ENCODE assay signal across 16 mouse cellular contexts in genomic region chr11:87720839-87721238, GRCm38 (mm10). TPM values are rescaled to one million over a fixed set of nuclear protein-coding genes. Genes with fewer than 3 reads are reported as not detected.
A peak's percentile ranks its signal among the peaks of the same experiment; 100 is the strongest.
DNase-seq lines count a peak whose midpoint lies in the region; ATAC-seq and TF ChIP-seq lines count a peak whose summit lies in the region.
"Had no signal": no experiment of that assay in that cellular context is flagged by ENCODE, and none has a peak within 500 bp of the region (broad histone marks: within the 10 kb centered on the region; RNA-seq: fewer than 3 reads in every experiment).

No protein-coding gene starts in this region.

- DNase-seq in lung, postnatal 25 days (ENCODE audit: low spot score): peak; percentile 36
- no peak for DNase-seq in lung, adult 18-20 months
- DNase-seq in CH12.LX (ENCODE audit: extremely low read depth): no peak
- peak; percentile 70 to 75 for DNase-seq in natural killer cell, adult 2 months (ENCODE audit: low spot score in 2 of 2)
- peak; percentile 80 to 87 for DNase-seq in thymus, postnatal 10 days (ENCODE audit: low spot score in 2 of 2)
- no peak for DNase-seq in forebrain, embryonic 14.5 days (ENCODE audit: low spot score)
- DNase-seq in frontal cortex, postnatal 14 days (ENCODE audit: low spot score in 2 of 2): no peak
- DNase-seq in ovary, postnatal 36 days (ENCODE audit: low spot score): no peak
- DNase-seq: cerebellum, adult 2 months; embryo, embryonic 11 days; heart, adult 11 months; heart, postnatal 36 days; kidney, postnatal 10 days; right cerebral cortex, adult 18-20 months had no signal

- H3K4me1 ChIP-seq in CH12.LX (ENCODE audit: control insufficient read depth in 1 of 2, insufficient read depth in 2 of 2): peaks cover 0 to 26% of the 10 kb centered on the region in 2 experiments; a peak in 3 of 4 replicates
- H3K4me1 ChIP-seq in forebrain, embryonic 14.5 days (ENCODE audit: control insufficient read depth, insufficient read depth, low read length): no peaks in the 10 kb centered on the region

- TF ChIP-seq CTCF in CH12.LX (conservative IDR thresholded peaks at IDR 0.05 in 1 of 2, IDR thresholded peaks at IDR 0.05 in 1 of 2; ENCODE audit: low read depth in 2 of 2, low read length in 2 of 2): no peak

- WGBS in forebrain, embryonic 14.5 days: 83% methylated on average over 9 of the region's 9 CpGs

- H3K4me3 ChIP-seq in CH12.LX (replicated peaks in 1 of 3; ENCODE audit: low read depth in 2 of 3, low read length in 2 of 3, poor library complexity in 1 of 3): no peak overlapping the region
- no peak overlapping the region for H3K4me3 ChIP-seq in forebrain, embryonic 14.5 days (ENCODE audit: low read depth, low read length)
- H3K4me3 ChIP-seq: lung, embryonic 15.5 days; midbrain, embryonic 13.5 days had no signal

- dilution Hi-C loops in CH12.LX (cut with MboI; ENCODE audit: extremely low pct_ligation_motif_present, extremely low pct_unique_long_range_greater_than_20kb, low sequenced_read_pairs): no loop called here

- no peak for TF ChIP-seq POLR2A in CH12.LX (IDR thresholded peaks at IDR 0.05; ENCODE audit: low read depth, low read length)

- no peak for ATAC-seq in forebrain, embryonic 14.5 days
- ATAC-seq: midbrain, embryonic 13.5 days had no signal

- no peak for TF ChIP-seq EP300 in CH12.LX (IDR thresholded peaks at IDR 0.05; ENCODE audit: low read length)

- H3K9ac ChIP-seq in CH12.LX (ENCODE audit: insufficient read depth, low read depth): peak overlapping the region; percentile 8; the same call in 1 of the 2 replicates
- no peak overlapping the region for H3K9ac ChIP-seq in forebrain, embryonic 14.5 days (ENCODE audit: low read length)
- H3K9ac ChIP-seq: lung, embryonic 15.5 days; midbrain, embryonic 13.5 days had no signal

- peak overlapping the region; percentile 38; the same call in 1 of the 2 replicates for H3K27ac ChIP-seq in CH12.LX (ENCODE audit: insufficient read depth, low read depth)
- H3K27ac ChIP-seq in forebrain, embryonic 14.5 days (ENCODE audit: low read depth, low read length): no peak overlapping the region
- H3K27ac ChIP-seq: lung, embryonic 15.5 days; midbrain, embryonic 13.5 days had no signal

- no peaks in the 10 kb centered on the region for H3K27me3 ChIP-seq in CH12.LX (replicated peaks)
- H3K27me3 ChIP-seq in forebrain, embryonic 14.5 days (replicated peaks; ENCODE audit: control insufficient read depth, insufficient read depth, low read length): no peaks in the 10 kb centered on the region
- H3K27me3 ChIP-seq: lung, embryonic 15.5 days; midbrain, embryonic 13.5 days had no signal

- TF ChIP-seq RAD21 in CH12.LX (IDR thresholded peaks at IDR 0.05; ENCODE audit: low read depth, low read length): no peak; the same call in none of the 2 replicates

- peaks cover 9% of the 10 kb centered on the region for H3K79me2 ChIP-seq in CH12.LX (replicated peaks; ENCODE audit: control insufficient read depth, extremely low read depth, insufficient read depth, poor library complexity, severe bottlenecking)

- H3K9me3 ChIP-seq in CH12.LX (replicated peaks; ENCODE audit: low read length): peaks cover 17% of the 10 kb centered on the region
- H3K9me3 ChIP-seq in forebrain, embryonic 14.5 days (replicated peaks; ENCODE audit: control insufficient read depth, low read length): no peaks in the 10 kb centered on the region
- H3K9me3 ChIP-seq: lung, embryonic 15.5 days; midbrain, embryonic 13.5 days had no signal

- H3K4me2 ChIP-seq in CH12.LX (ENCODE audit: insufficient read depth, low read depth, poor library complexity, severe bottlenecking): peak overlapping the region; percentile 17; the same call in 1 of the 2 replicates
- H3K4me2 ChIP-seq in forebrain, embryonic 14.5 days (ENCODE audit: low read length): no peak overlapping the region
- H3K4me2 ChIP-seq: lung, embryonic 15.5 days; midbrain, embryonic 13.5 days had no signal

- in situ Hi-C loops in CH12.LX (cut with MboI; ENCODE audit: low pct_ligation_motif_present, low pct_unique_long_range_greater_than_20kb, low sequenced_read_pairs): no loop called here

- H3K36me3 ChIP-seq in CH12.LX (replicated peaks in 1 of 2; ENCODE audit: control insufficient read depth in 1 of 2, insufficient read depth in 1 of 2, low read length in 1 of 2): peaks cover 47 to 93% of the 10 kb centered on the region in 2 experiments
- no peaks in the 10 kb centered on the region for H3K36me3 ChIP-seq in forebrain, embryonic 14.5 days (ENCODE audit: control insufficient read depth, insufficient read depth, low read length)
- H3K36me3 ChIP-seq: midbrain, embryonic 13.5 days had no signal

TF ChIP-seq in CH12.LX, 34 proteins besides CTCF, POLR2A, EP300 and RAD21:
- TF ChIP-seq MAX (IDR thresholded peaks at IDR 0.05; ENCODE audit: low read length): peak; percentile 64
- 0 out of 2 replicates have a peak, but pooled peaks have one; percentile 15 for TF ChIP-seq MEF2A (IDR thresholded peaks at IDR 0.05; ENCODE audit: borderline replicate concordance, low read depth, low read length)
- no peak for TF ChIP-seq USF1 (IDR thresholded peaks at IDR 0.05; ENCODE audit: low read depth, low read length)
- no peak for TF ChIP-seq HCFC1 (IDR thresholded peaks at IDR 0.05; ENCODE audit: low read depth, low read length)
- peak; percentile 8; the same call in 1 of the 2 replicates for TF ChIP-seq SMC3 (IDR thresholded peaks at IDR 0.05; ENCODE audit: low read depth, low read length)
- TF ChIP-seq IRF4 (IDR thresholded peaks at IDR 0.05; ENCODE audit: low read depth, low read length): peak; percentile 30; the same call in 1 of the 2 replicates
- no peak for TF ChIP-seq JUN (IDR thresholded peaks at IDR 0.05; ENCODE audit: insufficient read depth, low read depth, low read length)
- peak; percentile 88 for TF ChIP-seq MYC (IDR thresholded peaks at IDR 0.05; ENCODE audit: low read depth, low read length)
- peak; percentile 46; the same call in 1 of the 2 replicates for TF ChIP-seq BHLHE40 (IDR thresholded peaks at IDR 0.05; ENCODE audit: low read depth, low read length)
- TF ChIP-seq NELFE (IDR thresholded peaks at IDR 0.05; ENCODE audit: low read depth, low read length): peak; percentile 42; the same call in 1 of the 2 replicates
- TF ChIP-seq CHD1 (IDR thresholded peaks at IDR 0.05; ENCODE audit: low read depth, low read length): 0 out of 2 replicates have a peak, but pooled peaks have one; percentile 67
- TF ChIP-seq ELF1 (IDR thresholded peaks at IDR 0.05; ENCODE audit: low read depth, low read length): peak; percentile 26; the same call in 1 of the 2 replicates

RNA-seq across cellular contexts. Expression of gene Supt4a, which starts 16.5 kb away (rescaled TPM):
- 241 and 287 TPM in 2 replicates for total RNA-seq in CH12.LX (2012; rRNA removed)
- 251 and 256 TPM in 2 replicates for total RNA-seq in CH12.LX (2014; rRNA removed)
- 220 and 229 TPM in 2 replicates for polyA plus RNA-seq in CH12.LX (2012; ENCODE audit: insufficient read length, low read depth)
- polyA plus RNA-seq in forebrain, embryonic 14.5 days (2014; fragmentation: Nextera tagmentation; extraction: Ambion mirVana): 160 and 203 TPM in 2 replicates

RNA-seq across cellular contexts. Expression of gene Tspoap1, which starts 39.5 kb away (rescaled TPM):
- 19.9 and 36.9 TPM in 2 replicates for total RNA-seq in CH12.LX (2012; rRNA removed)
- total RNA-seq in CH12.LX (2014; rRNA removed): 12.8 and 16.5 TPM in 2 replicates
- polyA plus RNA-seq in CH12.LX (2012; ENCODE audit: insufficient read length, low read depth): 11.6 and 12.3 TPM in 2 replicates
- 13.5 and 20.2 TPM in 2 replicates for polyA plus RNA-seq in forebrain, embryonic 14.5 days (2014; fragmentation: Nextera tagmentation; extraction: Ambion mirVana)

RNA-seq across cellular contexts. Expression of gene Rnf43, which starts 58.3 kb away (rescaled TPM):
- total RNA-seq in CH12.LX (2012; rRNA removed) (23.8 and 27.7 TPM in 2 replicates), CH12.LX (2014; rRNA removed) (10.7 and 12.2 TPM in 2 replicates)
- polyA plus RNA-seq in CH12.LX (2012; ENCODE audit: insufficient read length, low read depth): 26.3 and 27.8 TPM in 2 replicates
- polyA plus RNA-seq in forebrain, embryonic 14.5 days (2014; fragmentation: Nextera tagmentation; extraction: Ambion mirVana): 0.63 and 1.1 TPM in 2 replicates

Comparison
In these comparisons a context has a peak if more than half of its experiments do, and no peak if none do; other contexts are left out.
1. DNase-seq: peak in lung, postnatal 25 days (single experiment), natural killer cell, adult 2 months (2 of 2) and thymus, postnatal 10 days (2 of 2); none in lung, adult 18-20 months (0 of 2), CH12.LX (single experiment), forebrain, embryonic 14.5 days (single experiment), frontal cortex, postnatal 14 days (0 of 2) and ovary, postnatal 36 days (single experiment).
2. RNA of gene Rnf43, which starts 58.3 kb away (polyA plus RNA-seq): 26.3 to 27.8 TPM in CH12.LX; 0.63 to 1.1 TPM in forebrain, embryonic 14.5 days; every median in the first group is over 10 times any median in the second.